Mouse (Mus musculus) frontal cortex, postnatal 36 days (tissue): ENCODE data around the gene Epc2.
"Not testable (repeated sequence)": the region's sequence is repeated elsewhere in the genome, so short reads cannot be mapped to it uniquely, and the experiment has no call there.

Experiments
- DNase-seq, 2 experiments: peaks; one replicate each; pipeline ENCODE4 v3.0.0; 2022; ENCODE audit warnings: low spot score in 2 of 2

Epc2 gene

GRCm38 (mm10) chr2:49471641-49472355 is 20.5 kb downstream of the Epc2 start:
- DNase-seq: no peak

- no peak for DNase-seq
These were observed 21.2 kb downstream of the Epc2 start for GRCm38 (mm10) chr2:49472443-49472842.

GRCm38 (mm10) chr2:49482146-49482545 is 30.9 kb downstream of the Epc2 start:
- no peak for DNase-seq

DNA sequence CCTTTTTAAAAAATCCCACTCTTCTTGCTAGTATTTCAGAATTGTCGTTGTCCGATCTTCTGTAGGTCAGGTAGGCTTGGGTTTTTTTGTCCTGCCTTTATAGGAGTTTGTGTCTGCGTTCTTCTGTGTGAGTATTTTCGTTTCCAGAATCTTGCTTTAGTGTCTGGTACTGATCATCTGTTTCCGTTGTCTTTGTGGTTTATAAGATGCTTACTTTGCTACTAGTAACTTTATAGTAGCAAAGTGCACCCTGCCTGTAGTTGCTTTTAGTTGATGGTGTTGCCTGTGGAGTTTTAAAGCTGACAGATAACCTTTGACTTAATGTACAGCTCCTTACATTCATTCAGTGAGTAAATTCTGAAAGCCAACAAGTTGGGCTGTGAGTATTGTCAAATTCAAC is 32.1 kb downstream of the Epc2 start:
- no peak for DNase-seq

DNA sequence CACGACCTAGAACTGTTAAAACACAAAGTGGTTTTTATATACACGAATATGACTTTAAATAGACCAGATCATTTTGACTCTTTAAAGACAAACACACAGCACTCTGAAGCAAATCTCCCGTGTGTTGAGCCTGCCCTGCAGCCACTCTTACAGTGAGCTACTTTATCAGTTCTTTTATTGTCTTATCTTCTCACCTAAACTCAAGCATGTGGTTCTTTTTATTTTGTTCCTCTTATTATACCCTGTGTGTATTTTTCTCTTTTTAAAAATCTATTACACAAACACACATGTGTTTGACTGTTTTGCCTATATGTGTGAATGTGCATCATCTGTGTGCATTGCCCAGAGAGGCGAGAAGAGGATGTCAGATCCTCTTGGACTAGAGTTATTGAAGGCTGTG is 50.1 kb downstream of the Epc2 start:
- no peak for DNase-seq

DNA sequence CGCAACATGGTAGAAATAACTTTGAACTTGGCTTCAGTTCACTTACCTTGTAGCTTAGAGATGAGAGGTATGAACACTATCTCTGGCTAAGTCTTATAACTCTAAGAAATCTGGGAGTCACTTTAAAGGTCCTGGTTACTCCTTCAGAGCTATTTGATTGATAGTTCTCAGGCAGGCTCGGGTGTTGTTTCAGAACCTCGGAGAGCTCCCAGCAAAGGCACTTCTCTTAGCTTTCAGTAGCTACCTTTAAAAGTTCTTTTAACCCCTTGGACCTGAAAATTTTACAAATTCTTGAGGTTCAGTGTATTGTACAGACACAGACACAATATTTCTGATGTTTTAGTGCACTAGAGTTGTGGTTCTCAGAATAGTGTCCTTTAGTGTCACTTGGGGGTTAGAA is 52.3 kb downstream of the Epc2 start:
- DNase-seq: no peak

- DNase-seq: not testable (repeated sequence)
These were observed 53.9 kb downstream of the Epc2 start for GRCm38 (mm10) chr2:49505151-49505550.

GRCm38 (mm10) chr2:49510832-49511231 is 59.5 kb downstream of the Epc2 start:
- no peak for DNase-seq

DNA sequence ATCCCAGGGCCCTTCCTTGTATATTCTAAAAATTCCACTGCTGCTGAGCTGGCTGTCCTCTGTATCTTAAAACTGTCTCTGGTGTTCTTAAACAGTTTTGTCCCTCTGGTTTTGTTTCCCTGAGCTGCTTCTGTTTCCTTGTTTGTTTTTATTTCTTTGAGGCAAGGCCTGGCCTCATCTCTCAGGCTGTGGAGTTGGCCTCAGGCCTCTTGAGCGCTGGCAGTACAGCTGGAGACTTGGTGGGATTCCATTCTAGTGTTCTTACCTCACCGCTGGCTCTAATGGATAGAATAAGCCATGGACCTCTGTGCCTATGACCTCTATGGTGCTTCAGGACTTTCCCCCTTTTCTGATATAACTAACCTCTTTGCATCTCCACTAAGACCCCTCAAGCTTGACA is 64.7 kb downstream of the Epc2 start:
- DNase-seq: no peak

DNA sequence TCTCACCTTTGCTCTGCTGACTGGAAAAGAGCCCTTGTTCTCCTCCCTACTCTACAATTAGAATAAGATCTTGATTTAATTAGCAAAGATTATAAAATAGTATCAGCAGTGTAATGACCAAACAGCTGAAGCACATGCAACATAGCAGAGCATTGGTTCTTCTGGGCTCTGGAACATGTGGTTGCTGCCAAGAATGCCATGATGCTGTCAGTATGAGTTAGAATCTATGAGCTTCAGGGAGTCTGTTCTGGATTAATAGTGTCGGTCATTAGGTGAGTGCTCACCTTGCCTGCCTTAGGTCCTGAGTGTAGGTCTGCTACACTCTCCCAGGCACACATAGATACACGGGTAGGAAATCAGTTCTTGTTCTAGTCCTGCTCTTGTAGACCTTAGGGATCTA is 69.1 kb downstream of the Epc2 start:
- DNase-seq: no peak

DNA sequence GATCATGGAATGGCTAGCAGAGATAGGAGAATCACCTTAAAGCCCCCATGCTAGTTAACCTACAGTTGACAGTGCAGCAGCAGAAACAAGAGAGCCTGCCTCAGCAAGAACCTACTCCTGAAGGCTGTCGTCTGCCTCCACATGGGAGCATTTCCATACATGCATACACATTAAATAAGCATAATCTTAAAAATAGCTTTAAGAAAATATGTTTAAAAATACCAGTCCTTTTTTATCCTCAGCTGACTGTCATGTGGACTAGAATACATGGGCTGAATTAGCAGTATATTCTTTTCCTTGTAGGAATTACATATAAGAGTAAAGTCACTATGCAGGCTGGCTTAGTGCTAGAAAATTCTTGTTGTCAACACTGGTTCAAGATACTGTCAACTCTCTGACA is 69.7 kb downstream of the Epc2 start:
- peak in 1 of 2 experiments; percentile 36 for DNase-seq

- no peak for DNase-seq
These were observed 70.3 kb downstream of the Epc2 start for GRCm38 (mm10) chr2:49521564-49521963.

- no peak for DNase-seq
These were observed 71.3 kb downstream of the Epc2 start for GRCm38 (mm10) chr2:49522578-49522977.

- no peak for DNase-seq
These were observed 85.9 kb downstream of the Epc2 start for GRCm38 (mm10) chr2:49537147-49537546.

- DNase-seq: no peak
These were observed 86.8 kb downstream of the Epc2 start for GRCm38 (mm10) chr2:49538056-49538455.

- DNase-seq: no peak
These were observed 88.5 kb downstream of the Epc2 start for GRCm38 (mm10) chr2:49539745-49540144.

DNA sequence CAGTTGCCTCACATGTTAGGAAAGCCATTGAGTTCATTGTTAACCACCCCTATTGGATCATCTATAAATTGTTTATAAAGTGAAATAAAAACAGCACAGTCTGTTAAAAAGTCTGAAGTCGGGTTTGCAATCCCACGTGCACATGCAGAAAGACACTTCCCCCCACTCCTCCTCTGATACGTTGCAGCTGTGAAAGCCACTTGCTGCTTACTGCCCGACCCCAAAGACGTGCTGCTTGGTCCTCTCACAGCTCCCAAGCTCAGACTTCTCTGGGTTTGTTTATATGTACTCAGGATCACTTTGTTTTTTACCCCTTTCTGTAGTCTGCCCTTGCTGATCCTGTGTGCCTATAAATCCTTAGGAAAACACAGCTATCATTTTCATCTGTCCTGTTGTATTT is 96.5 kb downstream of the Epc2 start:
- no peak for DNase-seq

GRCm38 (mm10) chr2:49548492-49548891 is 97.2 kb downstream of the Epc2 start:
- DNase-seq: no peak

DNA sequence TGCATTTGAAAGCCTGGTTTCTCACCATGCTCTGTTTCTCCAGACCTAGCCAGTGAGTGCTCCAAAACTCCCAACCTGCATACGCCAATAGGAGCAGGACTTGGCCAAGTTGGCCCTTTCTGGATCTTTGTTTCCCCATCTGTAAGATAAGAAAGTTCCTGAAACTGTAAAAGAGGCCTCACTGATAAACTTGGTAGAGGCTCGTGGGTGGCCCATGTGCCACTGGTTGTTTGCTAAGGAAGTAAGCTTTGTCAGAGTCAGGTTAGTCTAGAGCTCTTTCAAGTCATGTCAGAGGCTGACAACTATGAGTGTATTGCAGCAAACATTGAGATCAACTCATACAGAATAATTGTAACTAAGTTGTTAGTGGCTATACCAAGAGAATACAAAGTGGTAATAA is 101.8 kb downstream of the Epc2 start:
- DNase-seq: no peak

GRCm38 (mm10) chr2:49557339-49557738 is 106.1 kb downstream of the Epc2 start:
- DNase-seq: no peak

DNA sequence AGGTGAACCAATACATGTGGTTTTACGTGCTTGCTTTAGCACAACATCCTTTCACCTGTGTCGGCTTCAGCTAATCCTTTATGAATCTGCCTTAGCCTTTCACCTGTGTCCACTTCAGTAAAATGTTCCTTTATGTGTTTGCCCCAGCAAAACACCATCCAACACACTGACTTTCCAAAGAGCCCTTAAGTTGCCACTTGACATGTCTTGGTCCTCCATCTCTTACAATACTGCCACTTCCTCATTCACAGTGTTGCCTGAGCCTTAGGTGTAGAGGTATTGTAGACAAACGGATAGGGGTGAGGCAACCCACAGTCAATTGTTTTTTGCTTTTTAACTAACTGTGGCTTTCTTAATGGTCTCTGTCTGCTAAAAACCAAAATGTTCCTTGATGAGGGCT is 107.1 kb downstream of the Epc2 start:
- no peak for DNase-seq

- DNase-seq: peak; percentile 71 to 85
These were observed 111.5 kb downstream of the Epc2 start for GRCm38 (mm10) chr2:49562688-49563350.
